Mouse (Mus musculus) Patski (cell line): Measurements from ENCODE around the gene Ezh1. TPM values are rescaled to one million over a fixed set of nuclear protein-coding genes. Genes with fewer than 3 reads are reported as not detected.

Source experiments
- ATAC-seq: fragments of 100-300 bp; one replicate; pipeline ENCODE4 v1.8.0; 2021
- CTCF ChIA-PET: fragments of 350-600 bp; sonication (Branson Sonifier 250); formaldehyde crosslinking; loops from one replicate; lab custom pipeline; 2022; ENCODE audit warnings: inconsistent platforms; lab: Charles Lee
- POLR2A ChIA-PET: fragments of 350-600 bp; sonication (Branson Sonifier 250); formaldehyde crosslinking; loops from one replicate; lab custom pipeline; 2022; ENCODE audit warnings: antibody characterized with exemption, inconsistent platforms; lab: Charles Lee
- DNase-seq: peaks from one replicate; pipeline ENCODE4 v3.0.0-alpha.2; 2011; ENCODE audit warnings: low read depth, low spot score
- H3K27me3 ChIP-seq: fragments of 371-371 bp; one replicate; pipeline ENCODE4 v1.5.1; 2021
- CTCF ChIP-seq: fragments of 100-300 bp; IDR thresholded peaks from one replicate; pipeline ENCODE4 v1.5.1; 2021
- in situ Hi-C: fragments of 300-500 bp; cut with MboI; formaldehyde crosslinking; loops from 3 replicates; pipeline ENCODE4 v1.11.1; 2018; ENCODE audit warnings: low pct_unique_long_range_greater_than_20kb, mixed read lengths
- polyA plus RNA-seq: library from polyadenylated mRNA; unstranded; gene quantifications from one replicate; pipeline ENCODE4 v1.2.3, GENCODE M21; 2021

Ezh1 gene
- polyA plus RNA-seq, 1 experiment from 2014 or later, result 52.0 TPM

GRCm38 (mm10) chr11:101184984-101185383 is 41.3 kb downstream of the Ezh1 start:
- DNase-seq, result no peak
- ChIA-PET CTCF (interaction anchor here (1.0 kb wide), 1 partner anchor 80 kb away, joined by 3 read pairs; no protein-coding TSS in a partner anchor), POLR2A (no interaction called here)
- ATAC-seq, result no peak
- no peaks in the 10 kb centered on the region for H3K27me3 ChIP-seq
- TF ChIP-seq CTCF, result no peak
- in situ Hi-C loops, result no loop called here

GRCm38 (mm10) chr11:101182771-101183517 is 43.3 kb downstream of the Ezh1 start:
- no peak for TF ChIP-seq CTCF
- ATAC-seq (no peak), DNase-seq (no peak)
- ChIA-PET CTCF (interaction anchor here (1.0 kb wide), 1 partner anchor 9 kb away, joined by 3 read pairs; no protein-coding TSS in a partner anchor), POLR2A (no interaction called here)
- no peaks in the 10 kb centered on the region for H3K27me3 ChIP-seq
- in situ Hi-C loops, result no loop called here

- in situ Hi-C loops, result no loop called here
- DNase-seq, result no peak
- H3K27me3 ChIP-seq, result no peaks in the 10 kb centered on the region
- POLR2A ChIA-PET, result no interaction called here
- TF ChIP-seq CTCF, result no peak
- CTCF ChIA-PET, result interaction anchor here (0.7 to 1.0 kb wide), 3 partner anchors 8 to 10 kb away, joined by 3 read pairs; no protein-coding TSS in a partner anchor
- ATAC-seq, result no peak
Measured at GRCm38 (mm10) chr11:101181961-101182360, 44.3 kb downstream of the Ezh1 start.

GRCm38 (mm10) chr11:101180846-101181740 is 45.2 kb downstream of the Ezh1 start:
- TF ChIP-seq CTCF, result no peak
- DNase-seq (no peak), ATAC-seq (no peak)
- in situ Hi-C loops, result no loop called here
- H3K27me3 ChIP-seq, result no peaks in the 10 kb centered on the region
- ChIA-PET CTCF (interaction anchor here (0.7 to 1.8 kb wide), 5 partner anchors 9 to 85 kb away, joined by 3 to 6 read pairs (median 3); partner anchors contain the start of gene Psmc3ip), POLR2A (interaction anchor here (1.0 kb wide), 1 partner anchor 51 kb away, joined by 3 read pairs; no protein-coding TSS in a partner anchor)

GRCm38 (mm10) chr11:101180261-101180660 is 46.0 kb downstream of the Ezh1 start:
- H3K27me3 ChIP-seq, result no peaks in the 10 kb centered on the region
- ChIA-PET POLR2A (interaction anchor here (1.0 kb wide), 1 partner anchor 50 kb away, joined by 3 read pairs; no protein-coding TSS in a partner anchor), CTCF (interaction anchor here (0.8 to 1.8 kb wide), 4 partner anchors 11 to 111 kb away, joined by 3 to 6 read pairs (median 4); partner anchors contain the start of genes Naglu and Psmc3ip)
- no peak for TF ChIP-seq CTCF
- ATAC-seq, result no peak
- in situ Hi-C loops, result no loop called here
- DNase-seq, result no peak

- CTCF ChIA-PET, result interaction anchor here (1.8 kb wide), 1 partner anchor 12 kb away, joined by 4 read pairs; no protein-coding TSS in a partner anchor
Measured at GRCm38 (mm10) chr11:101179306-101179705, 47.0 kb downstream of the Ezh1 start.

GRCm38 (mm10) chr11:101178061-101179058 is 47.9 kb downstream of the Ezh1 start:
- ChIA-PET CTCF (interaction anchor here (1.2 to 3.2 kb wide), 5 partner anchors 9 to 91 kb away, joined by 3 to 13 read pairs (median 11); partner anchors contain the start of genes Mlx and Psmc3ip), POLR2A (interaction anchor here (1.1 to 2.8 kb wide), 2 partner anchors 13 to 83 kb away, joined by 7 to 10 read pairs; partner anchors contain the start of gene Psmc3ip)
- in situ Hi-C loops, result loop anchor here (10.0 kb wide), 1 partner anchor 204 kb away; the partner anchor contains the start of gene Cavin1
- DNase-seq (no peak), ATAC-seq (no peak)
- no peak for TF ChIP-seq CTCF
- H3K27me3 ChIP-seq, result no peaks in the 10 kb centered on the region

More at GRCm38 (mm10) chr11:101179306-101179705, 47.0 kb downstream of the Ezh1 start:
- ATAC-seq (no peak), DNase-seq (no peak)
- TF ChIP-seq CTCF, result no peak
- H3K27me3 ChIP-seq, result no peaks in the 10 kb centered on the region
- POLR2A ChIA-PET, result no interaction called here
- in situ Hi-C loops, result loop anchor here (10.0 kb wide), 1 partner anchor 205 kb away; the partner anchor contains the start of gene Cavin1

GRCm38 (mm10) chr11:101176933-101177773 is 49.1 kb downstream of the Ezh1 start:
- POLR2A ChIA-PET, result interaction anchor here (1.1 to 2.8 kb wide), 3 partner anchors 10 to 82 kb away, joined by 4 to 10 read pairs (median 7); partner anchors contain the start of gene Psmc3ip
- in situ Hi-C loops, result loop anchor here (10.0 kb wide), 1 partner anchor 202 kb away; the partner anchor contains the start of gene Cavin1
- CTCF ChIA-PET, result interaction anchor here (0.6 to 3.2 kb wide), 15 partner anchors 10 to 194 kb away, joined by 3 to 13 read pairs (median 4); partner anchors contain the start of genes Becn1, Mlx, Naglu and Psmc3ip
- no peaks in the 10 kb centered on the region for H3K27me3 ChIP-seq
- no peak for ATAC-seq
- TF ChIP-seq CTCF, result no peak
- DNase-seq, result no peak
